Mouse (Mus musculus) MEL-GATA-1-ER (cell line): ENCODE results near the gene Zfp668.
"Not testable (repeated sequence)": the region's sequence is repeated elsewhere in the genome, so short reads cannot be mapped to it uniquely, and the experiment has no call there.

ENCODE experiments used
- DNase-seq: peaks from one replicate; pipeline ENCODE4 v3.0.0-alpha.2; 2012; ENCODE audit warnings: low read depth; ENCODE audit errors: extremely low read depth

Gene Zfp668

DNA sequence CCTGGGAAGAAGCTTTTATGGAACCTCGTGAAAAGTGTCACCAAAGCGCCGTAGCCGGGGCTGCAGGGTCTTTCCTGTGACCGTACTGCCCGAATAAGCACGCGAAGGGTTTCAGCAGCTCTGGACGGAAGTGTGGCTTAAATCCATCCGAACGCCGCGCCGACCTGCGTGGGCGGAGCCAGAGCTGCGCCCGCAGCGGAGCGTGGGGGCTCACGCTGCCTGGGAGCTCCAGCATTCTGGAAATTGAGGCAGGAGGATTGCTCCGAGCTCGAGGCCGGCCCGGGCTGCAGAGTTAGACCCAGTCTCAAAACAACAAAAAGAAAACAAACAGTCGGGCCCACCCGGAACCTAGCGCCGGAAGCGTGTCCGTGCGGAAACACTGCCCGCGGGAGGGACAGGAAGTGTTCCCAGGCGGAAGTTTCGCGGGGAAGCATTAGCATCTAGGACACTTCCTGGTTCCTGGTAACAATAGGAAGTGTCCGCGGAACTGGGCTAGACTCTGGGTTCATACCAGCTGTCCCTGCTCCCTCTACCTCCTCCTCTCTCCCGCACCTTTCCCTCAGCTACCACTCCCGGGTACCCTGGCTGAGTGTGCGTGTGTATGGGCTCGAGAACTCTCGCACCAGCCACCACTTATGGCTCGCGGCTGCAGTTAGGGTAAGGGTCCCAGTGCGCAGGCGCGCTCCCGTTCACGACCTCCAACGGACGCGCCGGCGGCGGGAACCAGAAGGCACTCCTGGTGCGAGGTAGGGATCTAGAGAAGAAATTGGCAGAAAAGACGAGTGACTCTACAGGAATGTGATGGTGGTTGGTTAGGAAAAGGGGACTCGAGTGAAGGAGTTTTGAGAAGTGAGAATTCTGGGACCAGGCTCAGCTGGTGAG is at the start of gene Zfp668:
Gene Zfp668, minus strand, starts transcription at position 362 of the 882 bp plus-strand sequence.
- DNase-seq: peak; percentile 93

DNA sequence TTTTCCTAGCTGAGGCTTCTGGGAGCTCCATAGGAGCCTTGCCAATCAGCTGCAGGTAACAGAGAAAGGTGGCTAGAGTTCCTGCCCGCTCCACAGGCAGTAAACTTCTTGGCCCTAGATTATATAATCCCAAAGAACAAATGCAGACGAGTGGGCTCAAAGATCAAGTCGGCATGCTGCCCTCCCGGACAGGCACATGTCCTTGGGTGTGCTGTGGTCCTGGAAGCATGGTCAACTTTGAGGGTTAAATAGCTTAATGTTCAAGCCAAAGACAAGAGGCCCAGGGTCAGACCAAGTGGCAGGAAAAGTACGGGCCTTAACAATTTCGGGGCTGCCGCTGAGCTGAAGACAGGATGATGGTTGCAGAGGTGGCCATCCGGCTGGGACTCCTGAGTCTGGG is 49.4 kb upstream of the Zfp668 start:
- no peak for DNase-seq

DNA sequence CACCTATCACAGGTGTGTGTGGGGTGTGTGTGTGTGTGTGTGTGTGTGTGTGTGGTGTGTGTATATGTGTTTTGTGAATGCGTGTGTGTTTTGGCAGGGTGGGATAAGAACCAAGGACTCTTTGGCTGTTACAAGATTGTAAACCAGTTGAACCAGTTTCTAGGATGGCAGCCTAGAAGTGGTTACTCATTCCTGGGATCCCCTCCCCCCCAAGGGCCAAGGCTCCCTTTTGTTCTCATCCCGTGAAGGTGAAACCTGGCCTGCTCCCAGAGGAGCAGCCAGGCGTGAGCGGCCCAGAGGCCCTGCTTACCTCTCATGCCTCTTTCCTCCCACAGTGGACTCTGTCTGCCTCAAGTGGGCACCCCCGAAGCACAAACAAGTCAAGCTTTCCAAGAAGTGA is 48.6 kb upstream of the Zfp668 start:
- no peak for DNase-seq

DNA sequence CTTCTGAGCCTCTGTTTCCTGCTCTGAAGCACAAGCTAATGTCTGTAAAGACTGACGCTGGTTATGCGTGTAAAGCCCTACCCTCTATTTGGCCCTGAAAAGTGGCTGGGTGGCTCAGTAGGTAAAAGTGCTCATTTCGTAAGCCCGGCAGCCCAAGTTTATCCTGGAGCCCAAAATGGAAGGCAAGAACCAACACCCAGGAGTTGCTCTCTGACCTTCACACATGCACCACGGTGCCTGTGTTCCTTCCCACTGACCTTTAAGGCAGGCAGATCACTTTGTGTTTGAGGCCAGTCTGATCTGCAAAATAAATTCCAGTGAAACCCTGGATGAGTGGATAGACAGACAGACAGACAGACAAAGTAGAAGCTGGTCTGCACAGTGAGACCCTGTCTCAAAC is 47.1 kb upstream of the Zfp668 start:
- DNase-seq: no peak

DNA sequence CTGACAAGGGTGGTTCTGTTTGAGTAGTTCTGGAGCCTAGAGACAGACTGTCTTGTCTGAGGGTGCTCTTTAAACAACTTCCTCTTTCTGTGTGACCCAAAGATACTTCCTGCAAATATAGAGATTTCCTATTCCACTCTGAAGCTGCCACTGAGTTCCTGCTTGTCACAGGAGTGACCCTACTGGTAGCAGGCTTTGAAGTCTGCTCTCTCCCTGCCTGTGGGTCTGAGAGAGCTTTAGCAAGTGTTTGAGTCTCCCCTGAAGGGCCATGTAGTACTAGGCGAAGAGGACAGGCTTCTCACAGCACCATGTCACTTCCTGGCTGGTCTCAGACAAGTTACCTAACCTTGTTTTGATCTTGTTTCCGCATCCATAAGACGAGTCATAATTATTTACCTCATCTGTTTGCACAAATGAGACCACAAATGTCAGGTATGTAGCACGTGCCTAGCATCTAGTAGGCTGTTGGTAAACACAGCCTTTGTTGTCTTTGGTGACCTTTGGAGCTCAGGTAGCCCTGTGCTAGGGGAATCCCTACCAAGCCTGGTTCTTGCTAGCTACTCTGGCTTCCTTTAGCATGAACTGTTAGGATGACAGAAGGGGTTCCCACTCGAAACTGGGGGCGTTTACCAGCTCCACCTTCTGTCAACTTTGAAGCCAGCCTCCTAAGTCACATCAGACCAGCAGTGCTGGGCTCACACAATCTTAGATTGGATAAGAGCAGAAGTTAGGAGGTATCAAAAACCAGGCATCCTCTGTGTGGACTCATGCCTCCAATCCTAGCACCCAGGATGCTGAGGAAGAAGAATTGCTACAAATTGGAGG is 46.0 kb upstream of the Zfp668 start:
- peak; percentile 66 for DNase-seq

DNA sequence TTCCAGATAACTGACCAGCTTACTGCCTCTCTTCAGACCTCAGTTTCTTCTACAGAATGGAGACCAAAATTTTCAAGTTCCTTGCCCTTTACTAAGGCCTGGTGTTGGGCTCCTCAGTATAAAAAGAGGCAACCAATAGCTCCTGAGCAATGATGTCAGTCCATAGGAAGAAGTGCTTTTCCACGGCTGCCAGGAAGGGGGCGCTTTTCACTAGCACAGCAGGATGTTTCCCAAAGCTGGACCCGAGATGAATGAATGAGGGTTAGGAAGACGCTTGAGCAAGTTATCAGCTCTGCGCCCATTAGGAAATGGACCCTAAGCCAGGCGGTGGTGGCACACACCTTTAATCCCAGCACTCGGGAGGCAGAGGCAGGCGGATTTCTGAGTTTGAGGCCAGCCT is 44.9 kb upstream of the Zfp668 start:
- DNase-seq: peak; percentile 26

DNA sequence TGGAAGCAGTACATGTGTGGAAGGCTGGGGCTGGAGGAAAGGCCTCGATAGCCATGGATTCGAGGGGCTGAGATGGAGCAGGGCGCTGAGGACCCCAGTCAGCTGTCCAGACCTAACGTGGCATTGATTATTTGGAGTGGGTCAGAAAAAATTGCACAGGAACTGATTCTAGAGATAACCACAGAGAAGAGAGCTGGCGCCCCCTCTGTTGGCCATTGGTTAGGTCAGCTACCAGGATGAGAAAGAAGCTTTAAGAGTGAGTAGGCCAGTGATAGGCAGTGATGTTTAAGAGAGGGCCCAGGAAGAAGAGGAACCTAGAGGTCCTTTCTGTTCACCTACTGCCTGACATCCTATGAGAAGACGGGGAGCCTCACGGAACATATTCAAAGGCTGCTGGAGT is 42.7 kb upstream of the Zfp668 start:
- no peak for DNase-seq

DNA sequence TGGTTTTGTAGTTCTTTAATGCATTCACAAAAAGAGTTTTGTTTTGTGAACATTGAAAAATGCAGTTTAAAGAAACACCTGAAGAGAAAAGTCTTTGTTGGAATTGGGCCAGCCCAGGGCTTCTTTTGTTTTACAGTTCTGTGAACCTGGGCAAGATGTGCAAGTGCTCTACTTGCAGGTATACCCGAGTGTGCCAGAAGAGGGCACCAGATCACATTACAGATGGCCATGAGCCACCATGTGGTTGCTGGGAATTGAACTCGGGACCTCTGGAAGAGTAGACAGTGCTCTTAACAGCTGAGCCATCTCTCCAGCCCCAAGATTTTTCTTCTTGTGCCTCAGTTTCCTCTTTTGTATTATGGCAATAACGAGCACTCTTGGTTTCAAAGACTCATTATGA is 41.6 kb upstream of the Zfp668 start:
- peak; percentile 22 for DNase-seq

DNA sequence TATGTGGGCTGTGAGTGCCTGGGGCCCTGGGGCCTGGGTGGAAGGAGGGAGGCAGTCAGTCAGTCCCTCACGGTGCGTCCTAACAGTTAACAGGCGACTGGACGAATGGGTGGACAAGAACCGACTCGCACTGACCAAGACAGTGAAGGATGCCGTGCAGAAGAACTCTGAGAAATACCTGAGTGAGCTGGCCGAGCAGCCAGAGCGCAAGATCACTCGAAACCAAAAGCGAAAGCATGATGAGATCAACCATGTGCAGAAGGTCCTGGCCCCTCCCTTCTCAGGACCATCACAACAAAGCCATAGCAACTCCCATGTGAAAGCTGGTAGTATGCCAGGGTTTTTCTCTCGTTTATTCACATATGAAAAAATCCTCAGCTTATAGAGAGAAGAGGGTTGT is 38.7 kb upstream of the Zfp668 start:
- no peak for DNase-seq

DNA sequence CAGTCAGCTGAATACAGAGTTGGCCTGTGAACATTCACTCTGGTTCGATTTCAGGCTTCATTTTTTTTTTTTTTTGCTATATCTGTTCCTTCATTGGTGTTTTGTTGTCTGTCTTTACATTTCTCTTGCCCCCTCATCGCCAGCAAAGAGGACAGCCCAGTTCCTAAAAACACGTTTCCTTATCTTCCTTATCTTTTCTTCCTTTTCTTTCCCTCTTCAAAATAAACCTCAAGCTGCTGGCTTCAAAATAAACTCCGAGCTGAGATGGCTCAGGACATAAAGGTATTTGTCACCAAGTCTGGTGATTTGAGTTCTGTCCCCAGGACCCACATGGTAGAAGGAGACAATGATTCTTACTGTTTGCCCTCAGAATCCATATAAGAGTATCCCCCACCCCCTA is 36.3 kb upstream of the Zfp668 start:
- no peak for DNase-seq

DNA sequence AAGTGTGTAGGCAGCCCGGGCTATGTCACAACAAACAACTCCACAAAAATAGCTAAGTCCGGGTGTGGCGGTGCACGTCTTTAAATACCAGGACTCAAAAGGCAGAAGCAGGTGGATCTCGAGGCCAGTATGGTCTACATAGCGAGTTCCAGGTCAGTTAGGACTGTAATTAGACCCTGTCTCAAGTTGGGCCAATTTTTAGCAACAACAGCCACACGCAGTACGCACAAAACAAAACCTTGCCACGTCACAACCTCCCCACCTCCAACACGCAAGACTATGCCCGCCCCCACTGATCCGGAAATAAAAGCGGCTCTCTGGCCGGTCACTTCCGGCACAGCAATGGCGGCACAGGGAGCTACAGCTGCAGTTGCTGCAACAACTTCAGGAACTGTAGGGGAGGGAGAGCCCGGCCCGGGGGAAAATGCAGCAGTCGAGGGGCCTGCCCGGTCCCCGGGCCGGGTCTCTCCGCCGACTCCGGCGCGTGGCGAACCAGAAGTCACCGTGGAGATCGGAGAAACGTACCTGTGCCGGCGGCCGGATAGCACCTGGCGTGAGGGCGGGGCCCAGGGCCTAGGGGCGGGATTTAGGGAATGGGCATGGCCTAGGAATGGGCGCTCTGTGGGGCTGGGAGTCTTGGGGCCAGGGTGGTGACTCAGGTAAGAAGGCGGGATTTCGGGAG is 35.7 kb upstream of the Zfp668 start, which contains the start of gene Kat8:
Gene Kat8, plus strand, starts transcription at position 327 of the 682 bp plus-strand sequence.
- peak; percentile 84 for DNase-seq

DNA sequence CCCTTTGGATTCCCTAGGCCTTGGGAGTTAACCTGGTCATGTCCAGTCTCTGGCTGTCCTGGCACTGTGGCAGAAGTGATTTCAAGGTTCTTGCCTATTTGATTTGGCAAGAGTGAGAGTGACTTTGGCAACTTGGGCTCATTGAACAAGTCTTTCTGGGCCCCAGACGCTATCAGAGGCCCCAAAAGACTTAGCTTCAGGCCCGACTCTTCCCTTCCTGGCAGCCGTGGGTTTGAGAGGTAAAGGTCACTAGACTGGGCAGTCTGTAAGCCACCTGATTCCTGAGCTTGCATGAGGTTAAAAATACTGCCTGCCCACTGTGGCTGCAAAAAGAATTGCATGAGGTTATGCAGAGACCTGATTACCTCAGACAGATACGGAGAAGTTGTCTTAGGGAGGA is 32.0 kb upstream of the Zfp668 start:
- no peak for DNase-seq

DNA sequence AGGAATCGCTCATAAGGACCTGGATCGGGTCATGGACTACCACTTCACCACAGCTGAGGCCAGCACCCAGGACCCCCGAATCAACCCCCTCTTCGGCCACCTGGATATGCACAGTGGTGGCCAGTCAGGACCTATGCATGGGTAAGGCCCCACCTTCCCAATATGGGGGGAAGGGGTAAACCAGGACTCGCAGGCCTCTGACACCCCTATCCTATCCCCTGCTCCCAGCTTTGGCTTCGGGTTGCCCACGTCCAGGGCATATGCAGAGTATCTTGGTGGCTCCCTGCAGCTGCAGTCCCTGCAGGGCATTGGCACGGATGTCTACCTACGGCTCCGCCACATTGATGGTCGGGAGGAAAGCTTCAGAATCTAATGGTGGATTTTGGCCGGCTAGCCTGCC is 31.3 kb upstream of the Zfp668 start:
- DNase-seq: no peak

DNA sequence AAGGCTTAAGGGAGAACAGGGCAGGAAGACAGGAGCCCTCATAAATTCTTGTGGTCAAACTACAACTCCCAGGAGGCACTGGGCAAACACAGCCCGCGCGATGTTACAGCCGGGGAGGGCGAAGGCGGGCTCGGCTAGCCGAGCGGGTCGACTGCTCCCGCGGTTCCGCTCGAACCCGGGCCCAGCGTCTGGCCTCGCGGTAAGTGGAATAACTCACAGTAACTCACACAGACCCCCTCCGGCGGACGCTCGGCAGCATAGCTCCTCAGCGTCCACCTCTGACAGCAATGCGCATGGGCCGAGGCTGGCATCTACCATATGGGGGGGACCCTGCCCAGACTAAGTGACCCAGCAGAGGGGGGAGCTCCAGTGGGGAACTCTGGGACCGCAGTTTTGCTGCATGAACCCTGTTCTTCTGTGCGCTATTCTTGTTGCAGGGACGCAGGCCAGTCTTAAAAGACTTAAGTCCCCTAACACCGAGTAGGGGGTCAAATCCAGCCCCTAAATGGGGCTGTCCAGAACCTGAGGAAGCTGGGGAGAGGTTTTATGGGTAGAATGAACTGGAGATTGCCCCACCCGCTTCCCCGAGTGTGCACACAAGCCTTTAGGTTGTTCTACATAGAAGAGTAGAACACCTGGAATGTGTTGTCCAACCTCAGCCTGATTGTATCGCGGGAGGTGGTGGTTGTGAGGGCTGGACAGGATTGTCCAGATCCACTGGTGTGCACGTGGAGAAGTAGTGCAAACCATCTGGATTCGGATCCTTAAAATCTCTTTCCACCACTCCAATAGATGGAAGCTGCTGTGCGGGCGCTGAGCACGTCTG is 27.6 kb upstream of the Zfp668 start, which contains the start of gene Bckdk:
Gene Bckdk, plus strand, starts transcription at position 112 of the 826 bp plus-strand sequence.
- DNase-seq: peak; percentile 74

DNA sequence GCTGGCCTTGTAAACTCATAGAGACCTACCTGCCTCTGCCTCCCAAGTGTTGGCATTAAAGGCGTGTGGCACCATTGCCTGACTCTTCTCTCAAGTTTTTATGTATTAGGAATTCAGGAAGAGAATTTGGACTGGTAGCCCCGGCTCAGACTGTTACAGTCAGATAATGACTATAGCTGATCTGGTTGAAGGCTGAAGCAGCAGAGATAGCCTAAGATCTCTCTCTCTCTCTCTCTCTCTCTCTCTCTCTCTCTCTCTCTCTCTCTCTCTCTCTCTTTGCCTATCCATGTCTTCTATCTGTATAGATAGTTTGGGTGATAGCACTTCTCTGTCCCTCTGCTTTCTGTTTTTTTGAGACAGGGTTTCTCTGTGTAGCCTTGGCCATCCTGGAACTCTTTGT is 25.1 kb upstream of the Zfp668 start:
- no peak for DNase-seq

DNA sequence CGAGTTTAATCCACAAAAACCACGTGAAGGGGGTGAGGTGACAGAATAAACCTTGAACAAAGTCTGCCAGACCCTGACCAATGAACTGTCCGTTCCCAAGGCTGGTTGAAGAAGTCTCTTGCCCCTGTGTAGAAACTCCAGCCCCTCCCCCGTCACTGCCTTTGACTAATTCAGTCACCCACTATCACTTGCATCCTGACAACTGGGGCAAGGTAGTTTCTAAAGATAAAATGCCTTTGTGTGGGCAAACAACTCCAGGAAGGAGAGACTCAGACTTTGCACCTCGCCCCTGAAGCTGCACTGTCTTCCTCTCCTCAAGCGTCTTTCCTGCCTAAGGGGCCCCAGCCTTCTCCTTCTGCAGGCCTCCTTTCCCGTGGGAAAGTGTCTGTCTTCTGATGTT is 23.4 kb upstream of the Zfp668 start:
- no peak for DNase-seq

DNA sequence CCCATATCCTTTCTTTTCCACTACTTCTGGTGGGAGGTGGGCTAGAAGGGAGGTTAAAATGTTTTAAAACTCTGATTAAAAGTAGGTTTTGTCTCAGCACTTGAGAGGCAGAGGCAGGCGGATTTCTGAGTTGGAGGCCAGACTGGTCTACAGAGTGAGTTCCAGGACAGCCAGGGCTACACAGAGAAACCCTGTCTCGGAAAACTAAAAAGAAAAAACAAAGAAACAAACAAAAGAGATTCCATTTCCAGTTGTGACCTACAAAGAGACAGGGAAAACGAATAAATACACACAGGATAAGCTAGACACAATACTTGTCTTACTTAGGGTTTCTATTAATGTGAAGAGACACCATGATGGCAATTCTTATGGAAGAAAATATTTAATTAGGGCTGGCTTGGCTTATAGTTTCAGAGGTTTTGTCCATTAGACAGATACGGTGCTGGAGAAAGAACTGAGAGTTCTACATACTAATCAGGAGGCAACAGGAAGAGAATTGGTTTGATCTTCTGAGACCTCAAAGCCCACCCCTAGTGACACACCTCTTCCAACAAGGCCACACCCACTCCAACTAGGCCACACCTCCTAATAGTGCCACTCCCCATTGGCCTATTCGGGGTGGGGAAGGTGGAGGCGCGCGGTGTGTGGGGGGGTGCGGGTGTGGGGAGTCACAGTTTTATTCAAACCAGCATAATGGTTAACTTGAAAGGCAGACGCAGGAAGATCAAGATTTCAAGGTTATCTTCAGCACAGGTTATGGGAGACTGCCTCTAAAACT is 21.7 kb upstream of the Zfp668 start:
- no peak for DNase-seq

DNA sequence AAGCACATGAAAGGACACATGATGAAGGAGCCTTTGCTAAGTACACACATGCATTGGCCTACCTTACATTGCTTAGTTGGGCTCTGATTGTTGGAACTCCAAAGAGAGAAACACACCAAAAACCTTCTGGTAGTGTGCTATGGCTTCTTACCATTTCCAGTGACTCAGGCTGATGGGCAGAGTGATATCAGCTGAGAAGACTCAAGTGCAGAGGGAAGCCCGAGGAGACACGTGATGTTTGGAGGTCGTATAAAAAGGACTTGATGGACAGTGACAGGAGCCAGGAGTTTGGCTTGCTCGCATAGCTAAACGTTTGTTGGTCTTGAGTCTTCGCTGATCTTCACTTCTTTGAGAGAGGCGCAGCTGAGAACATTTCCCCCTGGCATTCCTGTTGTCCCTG is 20.9 kb upstream of the Zfp668 start:
- no peak for DNase-seq

DNA sequence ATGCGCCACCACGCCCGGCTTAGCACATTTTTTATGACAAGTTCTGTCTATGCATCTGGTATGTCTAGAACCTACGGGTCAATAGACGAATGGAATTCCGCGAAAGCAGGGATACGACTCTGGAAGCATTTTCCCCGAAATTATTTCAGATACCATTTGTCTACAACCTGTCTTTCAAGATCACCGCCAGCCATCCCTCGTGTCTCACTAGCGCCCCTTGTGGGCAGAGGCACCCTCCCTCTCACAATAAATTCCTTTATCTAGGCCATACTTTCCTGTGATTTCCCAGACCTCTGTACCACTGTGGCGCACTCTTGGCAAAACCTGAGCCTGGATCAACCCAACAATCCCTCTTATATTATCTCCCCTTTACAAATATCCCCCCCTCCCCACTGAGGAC is 19.8 kb upstream of the Zfp668 start:
- no peak for DNase-seq

DNA sequence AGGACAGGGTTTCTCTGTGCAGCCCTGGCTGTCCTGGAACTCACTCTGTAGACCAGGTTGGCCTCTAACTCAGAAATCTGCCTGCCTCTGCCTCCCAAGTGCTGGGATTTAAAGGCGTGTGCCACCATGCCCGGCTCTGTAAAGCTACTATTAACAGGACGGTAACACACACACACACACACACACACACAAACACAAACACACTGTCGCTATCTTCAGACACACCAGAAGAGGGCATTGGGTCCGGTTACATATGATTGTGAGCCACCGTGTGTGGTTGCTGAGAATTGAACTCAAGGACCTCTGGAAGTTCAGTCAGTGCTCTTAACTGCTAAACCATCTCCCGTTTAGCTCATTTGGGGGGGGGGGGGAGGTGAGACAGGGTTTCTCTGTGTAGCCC is 19.3 kb upstream of the Zfp668 start:
- not testable (repeated sequence) for DNase-seq
